Mouse (Mus musculus) kidney, adult 2 months (tissue): ENCODE data around the gene Pdgfb.

Source experiments
- CTCF ChIP-seq: fragments of 200-500 bp; conservative IDR thresholded peaks from 2 replicates; pipeline ENCODE4 v1.5.1; 2011; ENCODE audit warnings: low read depth, mild to moderate bottlenecking, control low read depth, low read length, moderate library complexity, mixed read lengths; ENCODE audit not compliant: insufficient read depth, insufficient read length
- POLR2A ChIP-seq: fragments of 200-500 bp; IDR thresholded peaks from one replicate; pipeline ENCODE4 v1.6.1; 2011; ENCODE audit warnings: low read depth, low read length, control low read depth

DNA sequence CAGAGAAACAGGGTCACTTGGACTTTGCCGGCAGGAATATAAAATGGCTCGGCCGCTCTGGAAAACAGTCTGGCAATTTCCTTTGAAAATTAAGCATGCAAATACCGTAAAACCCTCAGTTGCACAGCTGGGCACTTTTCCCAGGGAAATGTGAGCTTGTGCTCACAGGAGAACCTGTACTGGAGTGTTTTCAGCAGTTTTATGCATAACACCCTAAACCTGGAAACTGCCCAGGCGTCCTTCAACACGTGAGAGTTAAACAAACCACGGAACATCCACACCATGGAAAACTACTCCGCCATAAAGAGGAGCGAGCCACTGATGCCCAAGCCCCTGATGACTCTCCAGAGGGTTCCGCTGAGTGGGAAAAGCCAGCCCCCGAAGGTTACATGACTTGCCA is 34.1 kb downstream of the Pdgfb start:
- TF ChIP-seq CTCF = no peak
- TF ChIP-seq POLR2A = no peak
